Mouse (Mus musculus) limb, embryonic 15.5 days (tissue): ENCODE measurements around the gene Ctbp2. TPM values are rescaled to one million over a fixed set of nuclear protein-coding genes. Genes with fewer than 3 reads are reported as not detected.
A peak's percentile ranks its signal among the peaks of the same experiment; 100 is the strongest.

Source experiments
- ATAC-seq: fragments of 200-750 bp; cut with Nextera tagmentation; 2 replicates; pipeline ENCODE4 v1.8.0; 2017; ENCODE audit warnings: low read depth, moderate TSS enrichment; ENCODE audit not compliant: insufficient number of reproducible peaks, low FRiP score, low TSS enrichment
- H3K27ac ChIP-seq: fragments of 300-500 bp; sonication (generic); 2 replicates; pipeline ENCODE4 v1.5.1; 2015; ENCODE audit warnings: moderate library complexity, mild to moderate bottlenecking, inconsistent platforms
- H3K27me3 ChIP-seq: fragments of 300-500 bp; sonication (generic); 2 replicates; pipeline ENCODE4 v1.6.1; 2015; ENCODE audit warnings: inconsistent platforms
- H3K36me3 ChIP-seq: fragments of 300-500 bp; sonication (generic); 2 replicates; pipeline ENCODE4 v1.6.1; 2015; ENCODE audit warnings: inconsistent platforms
- H3K4me1 ChIP-seq: fragments of 300-500 bp; sonication (generic); 2 replicates; pipeline ENCODE4 v1.6.1; 2015; ENCODE audit warnings: inconsistent platforms
- H3K4me2 ChIP-seq: fragments of 300-500 bp; sonication (generic); 2 replicates; pipeline ENCODE4 v1.6.1; 2015; ENCODE audit warnings: mild to moderate bottlenecking, inconsistent platforms
- H3K4me3 ChIP-seq: fragments of 300-500 bp; sonication (generic); 2 replicates; pipeline ENCODE4 v1.5.1; 2015; ENCODE audit warnings: mild to moderate bottlenecking, inconsistent platforms
- H3K9ac ChIP-seq: fragments of 300-500 bp; sonication (generic); 2 replicates; pipeline ENCODE4 v1.6.1; 2015; ENCODE audit warnings: inconsistent platforms
- H3K9me3 ChIP-seq: fragments of 300-500 bp; sonication (generic); 2 replicates; pipeline ENCODE4 v1.6.1; 2016; ENCODE audit warnings: inconsistent platforms
- WGBS: fragments of 180-500 bp; shearing (Covaris S2); methylation state at CpG from one replicate; pipeline ENCODE4 v1.1.7; 2015; 5-methylcytosine and 5-hydroxymethylcytosine counted together
- polyA plus RNA-seq: library from polyadenylated mRNA; unstranded; fragments of >200 nt; fragmentation: Nextera tagmentation; extraction: Ambion mirVana; gene quantifications from 2 replicates; pipeline ENCODE4 v1.2.1, GENCODE M21; 2015

The Ctbp2 gene
- polyA plus RNA-seq, 1 experiment from 2014 or later = 56.3 TPM

GRCm38 (mm10) chr7:133116542-133116941 is 7.6 kb downstream of the Ctbp2 start:
- Histone ChIP-seq H3K4me2 (no peak overlapping the region), H3K9ac (no peak overlapping the region), H3K4me1 (peaks cover 73% of the 10 kb centered on the region), H3K27ac (no peak overlapping the region), H3K36me3 (no peaks in the 10 kb centered on the region), H3K9me3 (no peaks in the 10 kb centered on the region), H3K27me3 (no peaks in the 10 kb centered on the region), H3K4me3 (no peak overlapping the region)
- ATAC-seq = no peak

GRCm38 (mm10) chr7:133115886-133116285 is 8.3 kb downstream of the Ctbp2 start:
- H3K27ac ChIP-seq = no peak overlapping the region
- H3K36me3 ChIP-seq = no peaks in the 10 kb centered on the region
- H3K4me1 ChIP-seq = peaks cover 75% of the 10 kb centered on the region
- no peaks in the 10 kb centered on the region for H3K27me3 ChIP-seq
- no peaks in the 10 kb centered on the region for H3K9me3 ChIP-seq
- 17% methylated on average over 15 of the region's 15 CpGs for WGBS
- no peak overlapping the region for H3K9ac ChIP-seq
- peak overlapping the region; percentile 39 for H3K4me2 ChIP-seq
- ATAC-seq = no peak
- H3K4me3 ChIP-seq = peak overlapping the region; percentile 13

- WGBS = 16% methylated on average over 20 of the region's 20 CpGs
- Histone ChIP-seq H3K9me3 (no peaks in the 10 kb centered on the region), H3K36me3 (no peaks in the 10 kb centered on the region), H3K9ac (no peak overlapping the region), H3K27ac (no peak overlapping the region; the same call in 1 of the 2 replicates), H3K4me1 (peaks cover 73% of the 10 kb centered on the region), H3K4me3 (0 out of 2 replicates have a peak overlapping the region, but pooled peaks have one; percentile 5), H3K4me2 (peak overlapping the region; percentile 39), H3K27me3 (no peaks in the 10 kb centered on the region)
- ATAC-seq = no peak
Measured at GRCm38 (mm10) chr7:133114847-133115470, 9.2 kb downstream of the Ctbp2 start.

GRCm38 (mm10) chr7:133113185-133113895 is 10.8 kb downstream of the Ctbp2 start:
- H3K9ac ChIP-seq = no peak overlapping the region
- no peak overlapping the region for H3K27ac ChIP-seq
- no peak overlapping the region for H3K4me3 ChIP-seq
- 69% methylated on average over 8 of the region's 8 CpGs for WGBS
- H3K27me3 ChIP-seq = no peaks in the 10 kb centered on the region
- no peaks in the 10 kb centered on the region for H3K9me3 ChIP-seq
- H3K4me1 ChIP-seq = peaks cover 80% of the 10 kb centered on the region
- no peak for ATAC-seq
- H3K4me2 ChIP-seq = no peak overlapping the region
- H3K36me3 ChIP-seq = no peaks in the 10 kb centered on the region

- ATAC-seq = no peak
- 34% methylated on average over 6 of the region's 6 CpGs for WGBS
Measured at GRCm38 (mm10) chr7:133112351-133112831, 11.8 kb downstream of the Ctbp2 start.

GRCm38 (mm10) chr7:133109442-133109841 is 14.7 kb downstream of the Ctbp2 start:
- Histone ChIP-seq H3K9ac (no peak overlapping the region), H3K27ac (no peak overlapping the region), H3K4me2 (no peak overlapping the region), H3K4me3 (no peak overlapping the region), H3K36me3 (no peaks in the 10 kb centered on the region), H3K27me3 (no peaks in the 10 kb centered on the region), H3K9me3 (no peaks in the 10 kb centered on the region), H3K4me1 (peaks cover 48% of the 10 kb centered on the region)
- no peak for ATAC-seq
- WGBS = 94% methylated on average over 4 of the region's 4 CpGs

More at GRCm38 (mm10) chr7:133112351-133112831, 11.8 kb downstream of the Ctbp2 start:
- peaks cover 73% of the 10 kb centered on the region for H3K4me1 ChIP-seq
- no peaks in the 10 kb centered on the region for H3K9me3 ChIP-seq
- no peak overlapping the region for H3K9ac ChIP-seq
- H3K27me3 ChIP-seq = no peaks in the 10 kb centered on the region
- no peaks in the 10 kb centered on the region for H3K36me3 ChIP-seq
- no peak overlapping the region for H3K4me2 ChIP-seq
- H3K4me3 ChIP-seq = no peak overlapping the region
- H3K27ac ChIP-seq = peak overlapping the region; percentile 47

GRCm38 (mm10) chr7:133108695-133109094 is 15.5 kb downstream of the Ctbp2 start:
- WGBS = 70% methylated on average over 2 of the region's 2 CpGs

GRCm38 (mm10) chr7:133102578-133102977 is 21.6 kb downstream of the Ctbp2 start:
- WGBS = 84% methylated on average over 3 of the region's 3 CpGs
- no peak for ATAC-seq

More at GRCm38 (mm10) chr7:133108695-133109094, 15.5 kb downstream of the Ctbp2 start:
- Histone ChIP-seq H3K4me1 (peaks cover 44% of the 10 kb centered on the region), H3K27me3 (no peaks in the 10 kb centered on the region), H3K4me3 (no peak overlapping the region), H3K4me2 (no peak overlapping the region), H3K9ac (no peak overlapping the region), H3K36me3 (no peaks in the 10 kb centered on the region), H3K27ac (no peak overlapping the region), H3K9me3 (no peaks in the 10 kb centered on the region)
- no peak for ATAC-seq

GRCm38 (mm10) chr7:133101070-133101469 is 23.1 kb downstream of the Ctbp2 start:
- Histone ChIP-seq H3K36me3 (no peaks in the 10 kb centered on the region), H3K4me2 (no peak overlapping the region), H3K4me3 (no peak overlapping the region), H3K27me3 (no peaks in the 10 kb centered on the region), H3K9me3 (no peaks in the 10 kb centered on the region), H3K27ac (no peak overlapping the region), H3K9ac (no peak overlapping the region), H3K4me1 (peaks cover 28% of the 10 kb centered on the region)
- WGBS = 87% methylated on average over 6 of the region's 6 CpGs
- no peak for ATAC-seq

More at GRCm38 (mm10) chr7:133102578-133102977, 21.6 kb downstream of the Ctbp2 start:
- peaks cover 24% of the 10 kb centered on the region for H3K4me1 ChIP-seq
- no peak overlapping the region for H3K9ac ChIP-seq
- no peaks in the 10 kb centered on the region for H3K27me3 ChIP-seq
- no peak overlapping the region for H3K27ac ChIP-seq
- no peak overlapping the region for H3K4me3 ChIP-seq
- H3K4me2 ChIP-seq = no peak overlapping the region
- no peaks in the 10 kb centered on the region for H3K9me3 ChIP-seq
- no peaks in the 10 kb centered on the region for H3K36me3 ChIP-seq

GRCm38 (mm10) chr7:133100178-133100577 is 24.0 kb downstream of the Ctbp2 start:
- Histone ChIP-seq H3K4me1 (peaks cover 33% of the 10 kb centered on the region), H3K36me3 (no peaks in the 10 kb centered on the region), H3K4me3 (no peak overlapping the region), H3K4me2 (no peak overlapping the region), H3K27ac (no peak overlapping the region), H3K27me3 (no peaks in the 10 kb centered on the region), H3K9me3 (no peaks in the 10 kb centered on the region), H3K9ac (no peak overlapping the region)
- ATAC-seq = no peak
- WGBS = 73% methylated on average over 6 of the region's 6 CpGs

GRCm38 (mm10) chr7:133099266-133099665 is 24.9 kb downstream of the Ctbp2 start:
- no peak overlapping the region for H3K9ac ChIP-seq
- 63% methylated on average over 4 of the region's 4 CpGs for WGBS
- H3K4me1 ChIP-seq = peaks cover 37% of the 10 kb centered on the region
- no peak overlapping the region for H3K4me3 ChIP-seq
- no peak overlapping the region for H3K4me2 ChIP-seq
- no peak overlapping the region for H3K27ac ChIP-seq
- no peaks in the 10 kb centered on the region for H3K27me3 ChIP-seq
- H3K36me3 ChIP-seq = no peaks in the 10 kb centered on the region
- H3K9me3 ChIP-seq = no peaks in the 10 kb centered on the region
- no peak for ATAC-seq

GRCm38 (mm10) chr7:133098118-133098793 is 25.9 kb downstream of the Ctbp2 start:
- no peak overlapping the region for H3K27ac ChIP-seq
- no peak for ATAC-seq
- no peak overlapping the region for H3K9ac ChIP-seq
- H3K36me3 ChIP-seq = no peaks in the 10 kb centered on the region
- H3K4me1 ChIP-seq = peaks cover 46% of the 10 kb centered on the region
- no peak overlapping the region for H3K4me2 ChIP-seq
- no peak overlapping the region for H3K4me3 ChIP-seq
- H3K9me3 ChIP-seq = no peaks in the 10 kb centered on the region
- no peaks in the 10 kb centered on the region for H3K27me3 ChIP-seq
- WGBS = 72% methylated on average over 12 of the region's 12 CpGs
